Mouse (Mus musculus): ENCODE results near the gene Ddost.
"Not testable (repeated sequence)": the region's sequence is repeated elsewhere in the genome, so short reads cannot be mapped to it uniquely, and the experiment has no call there.

The Ddost gene

DNA sequence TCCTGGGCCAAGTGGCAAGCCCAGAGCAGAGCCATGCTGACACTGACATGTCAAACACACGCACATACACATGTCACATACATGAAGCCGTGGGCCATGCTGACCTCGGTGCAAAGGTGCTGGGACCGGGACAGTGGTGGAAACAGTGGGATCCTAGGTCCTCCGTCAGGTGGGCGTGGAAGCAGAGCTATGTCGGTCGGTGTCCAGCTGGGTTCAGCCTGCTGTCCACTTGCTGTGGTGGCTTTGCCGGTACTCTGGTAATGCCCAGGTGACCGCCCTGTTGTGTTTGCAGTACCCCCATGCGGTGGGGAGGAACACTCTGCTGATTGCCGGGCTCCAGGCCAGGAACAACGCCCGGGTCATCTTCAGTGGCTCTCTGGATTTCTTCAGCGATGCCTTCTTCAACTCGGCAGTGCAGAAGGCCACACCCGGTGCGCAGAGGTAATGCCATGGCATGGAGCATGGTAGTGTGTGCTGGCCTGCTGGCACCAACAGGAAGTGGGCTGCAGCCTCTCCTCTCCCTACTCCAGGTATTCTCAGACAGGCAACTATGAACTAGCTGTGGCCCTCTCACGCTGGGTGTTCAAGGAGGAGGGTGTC lies 5.9 kb downstream of the Ddost start:
- DNase-seq (ENCODE audit: low read depth in 2 of 2, low spot score in 2 of 2) = no peak

DNA sequence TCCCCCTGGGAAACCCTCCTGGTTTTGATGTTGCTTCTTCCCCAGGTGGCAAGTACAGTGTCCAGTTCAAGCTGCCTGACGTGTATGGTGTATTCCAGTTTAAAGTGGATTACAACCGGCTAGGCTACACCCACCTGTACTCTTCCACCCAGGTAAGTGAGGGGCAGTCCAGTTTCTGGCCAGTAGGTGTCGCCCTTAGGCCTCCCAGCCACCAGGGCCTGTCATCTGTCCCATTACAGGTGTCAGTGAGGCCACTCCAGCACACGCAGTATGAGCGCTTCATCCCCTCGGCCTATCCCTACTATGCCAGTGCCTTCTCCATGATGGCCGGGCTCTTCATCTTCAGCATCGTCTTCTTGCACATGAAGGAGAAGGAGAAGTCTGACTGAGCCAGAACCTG lies 7.1 kb downstream of the Ddost start:
- peak; percentile 35 to 53 for DNase-seq (ENCODE audit: low read depth in 2 of 2, low spot score in 2 of 2)

DNA sequence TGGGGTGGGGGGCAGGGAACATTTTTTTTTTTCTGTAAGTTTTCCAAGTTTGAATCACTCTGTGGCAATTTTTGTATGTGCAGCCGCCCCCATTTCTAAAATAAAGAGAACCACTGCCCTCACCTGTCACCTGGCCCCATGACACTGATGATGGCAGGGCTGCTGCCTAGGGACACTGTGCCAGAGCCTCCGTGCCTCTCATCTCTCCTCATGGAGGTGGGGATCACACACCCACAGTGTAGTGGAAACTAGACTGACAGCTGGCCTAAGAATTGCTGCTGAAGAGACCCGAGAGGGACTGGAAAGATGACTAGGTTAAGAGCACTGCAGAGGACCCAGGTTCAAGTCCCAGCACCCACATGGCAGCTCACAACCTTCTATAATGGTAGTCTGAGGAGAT lies 7.6 kb downstream of the Ddost start:
- DNase-seq (ENCODE audit: low read depth in 2 of 2, low spot score in 2 of 2) = no peak

DNA sequence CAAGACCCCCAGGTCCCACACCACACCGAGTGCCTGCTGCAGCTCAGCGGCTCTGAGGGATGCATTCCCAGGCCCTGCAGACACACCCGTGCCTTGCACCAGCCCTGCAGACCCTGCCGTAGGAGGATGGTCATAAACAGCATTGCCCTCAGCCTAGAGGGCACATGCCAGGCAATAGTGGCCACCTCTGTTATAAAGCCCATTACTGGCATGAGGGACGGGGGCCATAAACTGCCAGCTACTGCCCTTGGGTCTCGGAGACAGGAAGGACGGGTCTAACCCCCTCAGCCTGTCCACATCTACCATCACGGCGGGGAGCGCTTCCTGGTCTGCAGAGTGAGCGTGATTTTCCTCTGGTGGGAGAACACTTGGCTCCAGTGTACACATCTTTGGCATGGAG lies 8.5 kb downstream of the Ddost start:
- no peak for DNase-seq (ENCODE audit: low read depth in 2 of 2, low spot score in 2 of 2)

DNA sequence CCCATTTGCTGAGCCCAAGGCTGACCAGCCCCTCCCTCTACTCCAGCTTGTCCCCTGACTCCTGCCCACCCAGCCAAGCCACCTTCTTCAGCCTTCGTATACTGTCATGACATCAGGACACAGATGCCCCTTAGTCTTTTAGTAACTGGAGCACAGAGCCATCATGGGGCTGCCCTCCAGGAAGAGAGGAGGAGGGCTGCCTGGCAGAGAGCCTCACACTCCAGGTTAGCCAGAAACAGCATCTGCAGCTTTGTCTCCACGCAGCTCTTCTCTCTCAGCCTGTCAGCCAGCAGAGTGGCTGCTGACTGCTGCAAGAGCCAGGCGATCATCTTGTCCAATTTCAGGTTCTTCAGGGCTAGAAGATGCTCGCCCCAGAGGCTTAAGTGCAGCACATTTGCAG lies 9.3 kb downstream of the Ddost start:
- DNase-seq (ENCODE audit: low read depth in 2 of 2, low spot score in 2 of 2) = no peak

DNA sequence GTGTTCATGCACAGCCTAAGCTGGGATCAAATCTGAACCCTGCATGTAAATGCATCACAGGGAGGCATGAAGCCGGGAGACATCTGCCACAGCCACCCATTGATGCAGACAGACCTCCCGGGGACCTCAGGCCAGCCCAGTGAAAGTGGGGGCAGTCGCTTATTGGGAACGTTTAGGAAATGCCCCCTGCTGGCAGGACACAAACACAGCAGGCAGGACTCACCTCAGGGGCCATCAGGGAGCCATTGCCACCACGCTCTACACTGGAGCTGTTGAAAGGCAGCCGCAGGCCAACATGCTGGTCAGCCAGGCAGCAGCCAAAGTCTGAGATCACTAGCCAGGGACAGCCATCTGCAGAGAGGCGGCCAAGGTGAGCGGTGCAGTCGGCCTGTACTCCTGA lies 11.3 kb downstream of the Ddost start:
- peak in 1 of 2 experiments; percentile 40 for DNase-seq (ENCODE audit: low read depth in 2 of 2, low spot score in 2 of 2)

DNA sequence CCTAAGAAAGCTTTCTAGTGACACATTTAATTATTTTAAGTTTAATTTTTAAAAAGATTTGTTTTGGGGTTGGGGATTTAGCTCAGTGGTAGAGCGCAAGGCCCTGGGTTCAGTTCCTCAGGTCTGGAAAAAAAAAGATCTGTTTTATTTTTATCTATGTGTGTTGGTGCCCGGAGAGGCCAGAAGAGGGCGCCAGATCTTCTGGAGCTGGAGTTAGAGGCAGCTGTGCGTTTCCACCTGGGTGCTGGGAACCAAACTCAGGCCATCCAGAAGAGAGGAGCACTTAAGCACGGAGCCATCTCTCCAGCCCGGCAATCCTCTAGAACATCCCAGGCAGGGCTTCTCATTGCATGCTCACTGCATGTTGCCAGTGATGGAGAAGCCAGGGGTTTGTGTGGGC lies 11.8 kb downstream of the Ddost start:
- no peak for DNase-seq (ENCODE audit: low read depth in 2 of 2, low spot score in 2 of 2)

DNA sequence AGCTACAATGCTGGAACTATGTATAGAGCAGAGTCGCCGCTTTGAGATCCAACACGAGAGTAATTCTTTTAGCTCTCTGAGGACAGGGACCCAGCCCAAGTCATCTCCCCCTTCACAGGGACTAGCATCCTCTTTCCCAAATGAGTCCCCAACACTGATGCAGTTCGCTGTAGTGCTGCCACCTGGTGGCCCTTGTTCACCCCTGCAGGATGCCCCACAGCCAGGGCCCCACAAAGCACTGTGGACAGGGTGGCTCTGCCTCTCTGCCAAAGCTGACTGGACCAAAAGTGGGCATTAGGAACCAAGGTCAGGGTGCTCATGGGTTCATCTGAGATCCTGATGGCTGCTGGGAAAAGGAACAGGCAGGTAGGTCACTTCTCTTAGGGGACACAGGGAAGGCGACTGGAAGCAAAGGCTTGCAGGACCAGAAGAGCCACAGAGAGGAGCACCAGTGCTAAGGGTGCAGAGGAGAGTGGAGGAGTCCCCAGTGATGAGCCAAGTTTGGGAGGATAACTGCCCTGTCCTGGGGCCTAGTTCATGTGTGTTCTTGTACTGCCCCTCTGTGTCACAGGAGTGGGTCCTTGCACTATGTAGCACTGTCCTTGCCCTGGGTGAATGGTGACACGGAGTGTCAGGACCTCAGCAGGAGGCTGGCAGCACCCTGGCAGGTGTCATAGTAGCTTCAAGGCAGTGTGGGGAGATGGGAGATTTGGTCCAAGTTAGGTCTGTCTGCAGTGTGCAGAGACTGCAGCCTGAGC lies 14.2 kb downstream of the Ddost start:
- DNase-seq (ENCODE audit: low read depth in 2 of 2, low spot score in 2 of 2) = peak; percentile 37 to 56

DNA sequence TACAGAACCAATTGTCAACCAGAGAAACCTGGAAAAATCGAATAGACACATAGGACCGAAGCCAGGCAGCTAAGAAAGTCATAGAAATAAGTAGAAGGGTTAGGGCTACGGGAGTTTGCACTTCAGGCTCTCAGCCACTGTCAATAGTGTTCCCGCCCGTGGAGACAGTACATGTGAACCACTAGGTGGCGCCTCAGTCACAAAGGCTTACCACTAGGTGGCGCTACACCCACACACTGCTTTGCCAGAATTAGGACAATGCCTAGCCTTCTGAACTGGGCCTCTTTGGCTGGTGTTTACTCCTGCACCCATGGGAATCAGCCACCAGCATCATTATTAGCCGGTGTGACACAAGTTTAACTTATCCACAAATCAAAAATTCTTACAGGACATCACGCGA lies 15.0 kb downstream of the Ddost start:
- peak; percentile 85 to 86 for DNase-seq (ENCODE audit: low read depth in 2 of 2, low spot score in 2 of 2)

DNA sequence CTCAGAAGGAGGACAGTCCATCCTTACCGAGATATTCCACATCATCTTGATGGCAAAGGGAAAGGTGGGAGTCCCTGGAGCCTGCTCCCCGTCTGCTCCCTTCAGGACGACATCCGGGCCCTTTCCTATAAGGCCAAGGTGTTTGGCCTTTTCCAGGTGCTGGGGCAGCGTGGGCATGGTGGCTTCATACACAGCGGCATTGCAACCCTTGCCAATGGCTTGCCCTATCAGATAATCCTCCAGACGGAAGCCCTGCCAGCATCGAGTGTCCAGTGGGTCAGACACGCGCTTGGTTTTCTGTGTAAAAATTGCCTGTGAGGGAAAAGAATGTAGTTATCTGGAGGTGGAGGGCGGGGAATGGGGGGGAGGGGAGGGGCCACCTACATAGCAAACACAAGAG lies 16.2 kb downstream of the Ddost start:
- no peak for DNase-seq (ENCODE audit: low read depth in 2 of 2, low spot score in 2 of 2)

DNA sequence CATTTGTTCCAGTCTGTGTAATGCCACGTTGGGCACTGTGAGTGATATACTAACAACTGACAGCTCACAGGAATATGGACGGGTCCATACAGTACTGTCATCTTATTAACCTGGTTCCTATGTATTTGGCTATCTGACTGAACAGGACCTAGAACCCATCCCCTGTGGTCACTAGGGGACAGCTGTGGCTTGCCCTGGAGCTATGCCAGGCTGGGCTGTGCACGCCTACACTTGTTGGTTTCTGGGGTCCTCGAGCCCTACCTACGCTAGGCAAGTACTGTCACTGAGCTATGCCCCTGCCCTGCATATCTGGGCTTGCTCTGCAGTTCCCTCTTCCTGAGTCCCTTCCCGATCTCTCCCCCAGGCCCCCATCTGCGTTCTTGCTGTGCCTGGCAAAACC lies 17.0 kb downstream of the Ddost start:
- DNase-seq (ENCODE audit: low read depth in 2 of 2, low spot score in 2 of 2) = no peak

DNA sequence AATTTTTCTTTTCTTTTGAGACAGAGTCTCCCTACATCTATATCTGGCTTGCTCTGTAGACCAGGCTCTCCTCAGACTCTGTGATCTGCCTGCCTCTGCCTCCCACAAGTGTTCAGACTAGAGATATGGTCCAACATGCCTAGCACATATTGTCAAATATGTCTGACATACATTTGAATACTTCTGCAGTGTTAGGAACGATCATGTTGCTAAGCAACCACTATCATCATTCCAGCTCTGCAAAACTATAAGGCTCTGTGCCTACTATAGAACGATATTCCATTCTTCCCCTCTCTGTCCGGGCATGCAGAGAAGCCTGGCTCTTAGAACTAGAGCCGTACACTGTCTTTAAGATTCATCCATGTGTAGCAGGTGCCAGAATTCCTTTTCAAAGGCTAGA lies 18.2 kb downstream of the Ddost start:
- DNase-seq (ENCODE audit: low read depth in 2 of 2, low spot score in 2 of 2) = no peak

DNA sequence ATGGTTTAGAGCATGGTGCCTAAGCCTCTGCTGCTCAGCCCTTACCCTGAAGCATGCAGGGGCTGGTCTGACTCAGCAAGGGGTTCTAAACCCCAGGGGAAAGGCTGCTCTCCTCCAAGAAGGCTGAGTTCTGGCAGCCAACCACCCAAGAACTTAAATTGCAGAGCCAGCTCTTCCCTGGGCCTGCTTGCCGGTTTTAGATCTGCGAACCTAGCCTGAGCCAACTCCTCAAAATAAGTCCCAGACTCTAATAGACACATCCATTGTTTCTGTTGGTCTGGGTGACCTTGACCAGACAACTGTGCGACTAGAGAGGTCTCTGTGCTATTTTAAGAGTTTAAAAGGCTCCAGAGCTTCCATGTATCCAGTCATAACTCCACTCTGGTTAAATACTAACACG lies 19.2 kb downstream of the Ddost start:
- no peak for DNase-seq (ENCODE audit: low read depth in 2 of 2, low spot score in 2 of 2)

DNA sequence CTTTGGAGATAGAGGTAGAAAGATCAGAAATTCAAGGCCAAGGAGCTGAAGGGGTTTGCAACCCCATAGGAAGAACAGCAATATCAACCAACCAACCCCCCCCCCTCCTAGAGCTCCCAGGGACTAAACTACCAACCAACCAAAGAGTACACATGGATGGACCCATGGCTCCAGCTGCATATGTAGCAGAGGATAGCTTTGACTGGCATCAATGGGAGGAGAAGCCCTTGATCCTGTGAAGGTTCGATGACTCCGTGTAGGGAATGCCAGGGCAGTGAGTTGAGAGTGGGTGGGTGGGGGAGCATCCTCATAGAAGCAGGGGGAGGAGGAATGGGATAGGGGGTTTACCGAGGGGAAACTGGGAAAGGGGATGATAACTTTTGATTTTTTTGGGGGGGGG lies 19.9 kb downstream of the Ddost start:
- DNase-seq (ENCODE audit: low read depth in 2 of 2, low spot score in 2 of 2) = no peak

DNA sequence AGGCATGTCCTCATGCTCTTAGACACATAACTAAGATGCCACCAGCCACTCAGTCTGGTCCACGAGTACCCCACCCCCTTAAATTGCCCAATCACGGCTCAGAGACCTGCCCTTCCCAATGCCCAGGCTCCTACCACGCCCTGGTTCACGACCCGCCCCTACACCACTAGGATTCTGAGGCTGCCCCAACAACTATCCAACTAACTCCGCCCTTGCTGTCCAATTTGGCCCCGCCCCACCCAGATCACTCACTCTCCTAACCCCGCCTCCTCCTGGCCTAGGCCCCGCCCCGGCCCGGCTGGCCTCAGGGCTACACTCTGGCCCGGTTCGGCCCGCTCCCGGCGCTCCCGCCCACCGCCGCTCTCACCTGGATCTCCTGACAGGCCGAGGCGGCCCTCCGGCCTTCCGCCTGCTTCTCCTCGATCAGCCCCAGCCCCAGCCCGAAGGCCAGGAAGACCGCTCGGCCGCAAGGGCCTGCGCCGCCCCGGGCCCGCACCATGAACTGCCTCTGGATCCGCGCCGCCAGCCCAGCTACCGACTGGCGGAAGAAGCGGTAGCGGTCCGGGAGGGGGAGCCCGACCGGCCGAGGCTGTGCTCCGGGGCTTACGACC lies 21.0 kb downstream of the Ddost start:
- peak; percentile 87 to 94 for DNase-seq (ENCODE audit: low read depth in 2 of 2, low spot score in 2 of 2)

DNA sequence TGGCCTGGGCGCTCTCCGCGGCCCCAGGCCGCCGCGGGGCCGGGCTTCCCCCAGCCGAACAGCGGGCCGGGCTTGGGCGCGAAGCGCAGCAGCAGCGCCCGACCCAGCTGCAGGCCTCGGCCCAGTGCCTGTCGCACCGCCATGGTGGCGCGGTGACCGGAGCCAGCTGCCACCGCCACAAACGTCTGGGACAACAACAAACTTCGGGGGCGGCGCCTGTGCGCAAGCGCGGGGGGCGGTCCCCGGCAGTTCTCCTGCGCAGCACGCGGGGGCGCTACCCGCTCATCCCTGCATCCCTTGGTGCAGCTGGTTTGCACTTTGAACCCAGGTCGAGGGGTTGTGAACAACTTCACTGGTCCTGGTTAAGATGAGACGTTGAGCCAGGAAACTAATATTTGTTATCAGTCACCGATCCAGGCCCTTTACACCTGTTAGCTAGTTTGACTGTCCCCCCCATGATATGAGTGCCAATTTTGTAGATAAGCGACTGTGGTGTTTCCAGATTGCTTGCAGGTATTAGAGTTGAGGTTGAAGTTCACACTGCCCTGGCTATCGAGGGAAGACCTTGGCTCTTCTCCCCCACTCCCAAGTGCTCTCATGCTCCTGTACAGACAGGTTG lies 21.7 kb downstream of the Ddost start, which contains the start of gene Pink1:
Pink1 (minus strand) TSS at position 231 of the 619 bp plus-strand sequence.
- peak; percentile 87 to 92 for DNase-seq (ENCODE audit: low read depth in 2 of 2, low spot score in 2 of 2)

DNA sequence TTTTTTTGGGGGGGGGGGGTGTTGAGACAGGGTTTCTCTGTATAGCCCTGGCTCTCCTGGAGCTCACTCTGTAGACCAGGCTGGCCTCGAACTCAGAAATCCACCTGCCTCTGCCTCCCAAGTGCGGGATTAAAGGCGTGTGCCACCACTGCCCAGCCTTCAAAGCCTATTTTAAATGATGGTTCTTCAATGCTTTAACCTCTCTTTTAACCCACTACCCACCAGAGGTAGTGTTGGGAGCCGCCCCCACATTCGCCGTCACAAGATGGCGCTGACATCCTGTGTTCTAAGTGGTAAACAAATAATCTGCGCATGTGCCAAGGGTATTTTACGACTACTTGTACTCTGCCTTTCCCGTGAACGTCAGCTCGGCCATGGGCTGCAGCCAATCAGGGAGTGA lies 22.6 kb downstream of the Ddost start:
- not testable (repeated sequence) for DNase-seq (ENCODE audit: low read depth in 2 of 2, low spot score in 2 of 2)

DNA sequence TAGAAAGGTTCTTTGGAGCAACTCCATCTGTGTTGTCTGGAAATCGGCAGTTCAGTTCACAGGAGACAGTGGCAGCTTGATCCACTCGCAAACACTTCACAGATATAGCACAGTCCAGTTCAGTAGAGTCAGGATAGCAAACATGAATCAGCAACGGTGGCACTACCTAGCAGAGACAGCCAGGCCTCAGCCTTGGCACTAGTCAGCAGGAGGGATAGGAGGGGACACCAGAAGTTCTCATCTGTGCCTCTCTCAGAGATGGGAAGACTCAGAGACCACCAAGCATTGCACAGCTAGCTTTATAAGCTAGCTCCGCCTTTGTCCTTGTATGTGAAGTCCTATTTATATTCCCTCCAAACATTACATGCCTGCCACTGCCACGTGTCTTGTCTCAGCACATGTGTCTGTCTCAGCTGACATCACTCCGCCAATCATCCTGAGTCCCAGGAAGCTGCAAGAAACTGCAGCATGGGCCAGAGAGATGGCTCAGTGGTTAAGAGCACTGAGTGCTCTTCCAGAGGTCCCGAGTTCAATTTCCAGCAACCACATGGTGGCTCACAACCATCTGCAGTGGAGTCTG lies 23.5 kb downstream of the Ddost start:
- DNase-seq (ENCODE audit: low read depth in 2 of 2, low spot score in 2 of 2) = no peak

DNA sequence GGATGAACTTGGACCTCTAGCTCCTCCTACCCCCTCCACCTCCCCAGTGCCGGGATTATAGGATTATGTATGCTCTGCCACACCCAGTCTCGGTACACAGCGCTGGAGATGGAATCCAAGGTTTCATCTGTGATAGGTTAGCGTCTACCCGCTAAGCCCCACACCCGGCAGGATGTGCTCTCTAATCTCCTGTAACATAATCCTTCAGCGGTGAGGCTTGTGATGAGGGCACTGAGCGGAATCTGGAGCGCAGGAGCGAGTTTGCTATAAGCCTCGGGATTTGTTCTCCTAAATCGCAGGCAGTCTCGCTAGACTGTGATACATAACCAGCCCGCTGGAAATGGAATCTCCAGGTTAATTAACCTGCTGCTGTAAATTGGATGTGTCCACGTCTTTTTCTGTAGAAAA lies 25.7 kb downstream of the Ddost start:
- DNase-seq (ENCODE audit: low read depth in 2 of 2, low spot score in 2 of 2) = no peak

DNA sequence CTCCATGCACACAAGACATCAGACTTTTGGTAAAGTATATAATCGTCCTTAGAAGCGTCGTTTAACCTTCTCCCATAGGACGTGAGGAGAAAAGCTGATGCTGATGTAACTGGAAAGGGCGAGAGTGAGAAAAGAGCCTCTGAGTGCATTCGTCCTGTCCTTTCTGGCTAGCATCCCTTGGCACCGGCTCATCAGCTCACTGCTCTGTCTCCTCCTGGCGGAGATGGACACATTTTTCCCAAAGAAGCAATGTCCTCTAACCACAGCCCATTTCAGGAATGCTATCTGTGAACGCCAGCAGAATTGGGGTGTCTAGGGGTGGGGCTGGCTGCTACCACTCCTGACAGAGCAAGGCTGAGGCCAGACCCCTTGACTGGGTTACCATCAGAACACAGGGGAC lies 27.1 kb downstream of the Ddost start:
- no peak for DNase-seq (ENCODE audit: low read depth in 2 of 2, low spot score in 2 of 2)

DNA sequence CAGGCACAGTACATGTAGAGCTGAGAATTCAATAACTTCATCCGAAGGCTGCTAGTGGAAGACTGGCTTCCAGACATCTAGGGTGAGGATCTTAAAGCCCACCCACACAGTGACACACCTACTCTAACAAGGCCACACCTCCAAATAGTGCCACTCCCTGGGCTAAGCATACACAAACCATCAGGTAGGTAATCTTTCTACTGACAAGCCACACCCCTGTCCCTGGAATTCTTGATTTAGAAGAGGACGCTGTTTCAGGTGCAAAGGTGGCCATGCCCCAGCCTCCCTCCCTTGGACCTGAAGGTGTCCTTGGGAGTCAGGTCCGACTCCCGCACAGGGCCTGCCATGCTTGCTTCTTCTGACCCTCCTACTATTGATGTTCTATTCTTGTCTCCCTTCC lies 28.6 kb downstream of the Ddost start:
- DNase-seq (ENCODE audit: low read depth in 2 of 2, low spot score in 2 of 2) = no peak

DNA sequence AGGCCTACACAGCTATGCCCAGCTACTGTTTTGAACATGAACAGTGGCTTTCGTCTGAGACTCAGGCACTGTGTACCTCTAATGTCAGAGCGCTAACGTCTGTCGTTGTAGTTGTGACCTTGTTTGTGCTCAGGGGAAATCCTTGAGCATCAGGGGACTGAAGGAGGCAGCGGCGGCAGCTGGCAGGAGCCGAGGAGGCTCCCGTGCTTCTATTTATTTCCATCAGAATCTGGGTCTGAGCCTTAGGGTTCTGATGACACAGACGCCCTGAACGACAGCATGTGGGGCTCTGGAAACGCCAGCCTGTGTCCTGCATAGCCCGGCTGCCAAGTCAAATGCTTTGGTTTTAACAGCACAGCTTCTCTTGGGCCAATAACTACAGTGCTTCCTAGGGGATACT lies 30.5 kb downstream of the Ddost start:
- DNase-seq (ENCODE audit: low read depth in 2 of 2, low spot score in 2 of 2) = no peak
